Mouse (Mus musculus): ENCODE measurements at regions not wholly inside any gene's neighbourhood (a gene's known extent, or its start where the extent isn't known, plus 50 kb on each side); places are given as distances from the start of the nearest gene placed in this dataset.

GRCm38 (mm10) chr1:126911277-126912060 is 80.9 kb upstream of the Nckap5 start:
- Histone ChIP-seq H3K9me3 (ENCODE audit: control insufficient read depth, insufficient read depth, low read depth, low read length) (no peaks in the 10 kb centered on the region), H3K4me3 (ENCODE audit: insufficient read depth in 1 of 2, low read depth in 1 of 2, low read length in 2 of 2, poor library complexity in 1 of 2, severe bottlenecking in 1 of 2) (no peak overlapping the region), H3K4me1 (ENCODE audit: control insufficient read depth in 2 of 2, insufficient read depth in 2 of 2, low read length in 2 of 2, poor library complexity in 1 of 2) (no peaks in the 10 kb centered on the region), H3K36me3 (ENCODE audit: control insufficient read depth, insufficient read depth, low read length, poor library complexity, severe bottlenecking) (no peaks in the 10 kb centered on the region), H3K27ac (ENCODE audit: insufficient read depth, low read depth, low read length, poor library complexity, severe bottlenecking) (no peak overlapping the region), H3K9ac (ENCODE audit: insufficient read depth, low read depth, low read length, poor library complexity, severe bottlenecking) (no peak overlapping the region)
- no peak for TF ChIP-seq ZNF384 (IDR thresholded peaks at IDR 0.05; ENCODE audit: low read depth, low read length)
- TF ChIP-seq HCFC1 (IDR thresholded peaks at IDR 0.05; ENCODE audit: borderline replicate concordance, insufficient read depth, low read length) = no peak
- no peak for TF ChIP-seq MAFK (IDR thresholded peaks at IDR 0.05; ENCODE audit: insufficient read depth, low read depth, low read length)
- TF ChIP-seq ZC3H11A (IDR thresholded peaks at IDR 0.05; ENCODE audit: borderline replicate concordance, low read depth, low read length) = no peak
- TF ChIP-seq CHD2 (IDR thresholded peaks at IDR 0.05; ENCODE audit: low read depth, low read length) = no peak
- in situ Hi-C loops (cut with MboI; ENCODE audit: low sequenced_read_pairs in 2 of 2, unreplicated experiment in 2 of 2) = no loop called here
- DNase-seq (ENCODE audit: low read depth, low spot score) = no peak

GRCm38 (mm10) chr1:126907417-126907816 is 76.8 kb upstream of the Nckap5 start:
- H3K27ac ChIP-seq (ENCODE audit: insufficient read depth, low read depth, low read length, poor library complexity, severe bottlenecking) = no peak overlapping the region
- no peaks in the 10 kb centered on the region for H3K36me3 ChIP-seq (ENCODE audit: control insufficient read depth, insufficient read depth, low read length, poor library complexity, severe bottlenecking)
- no peak for DNase-seq (ENCODE audit: low read depth, low spot score)
- TF ChIP-seq CHD2 (IDR thresholded peaks at IDR 0.05; ENCODE audit: low read depth, low read length) = no peak
- TF ChIP-seq MAFK (IDR thresholded peaks at IDR 0.05; ENCODE audit: insufficient read depth, low read depth, low read length) = peak; percentile 67
- no peak for TF ChIP-seq HCFC1 (IDR thresholded peaks at IDR 0.05; ENCODE audit: borderline replicate concordance, insufficient read depth, low read length)
- TF ChIP-seq ZC3H11A (IDR thresholded peaks at IDR 0.05; ENCODE audit: borderline replicate concordance, low read depth, low read length) = no peak
- TF ChIP-seq ZNF384 (IDR thresholded peaks at IDR 0.05; ENCODE audit: low read depth, low read length) = no peak
- in situ Hi-C loops (cut with MboI; ENCODE audit: low sequenced_read_pairs in 2 of 2, unreplicated experiment in 2 of 2) = no loop called here
- H3K9me3 ChIP-seq (ENCODE audit: control insufficient read depth, insufficient read depth, low read depth, low read length) = no peaks in the 10 kb centered on the region
- H3K4me1 ChIP-seq (ENCODE audit: control insufficient read depth in 2 of 2, insufficient read depth in 2 of 2, low read length in 2 of 2, poor library complexity in 1 of 2) = no peaks in the 10 kb centered on the region
- H3K4me3 ChIP-seq (ENCODE audit: insufficient read depth in 1 of 2, low read depth in 1 of 2, low read length in 2 of 2, poor library complexity in 1 of 2, severe bottlenecking in 1 of 2) = no peak overlapping the region
- no peak overlapping the region for H3K9ac ChIP-seq (ENCODE audit: insufficient read depth, low read depth, low read length, poor library complexity, severe bottlenecking)

- TF ChIP-seq HCFC1 (IDR thresholded peaks at IDR 0.05; ENCODE audit: borderline replicate concordance, insufficient read depth, low read length) (no peak), ZC3H11A (IDR thresholded peaks at IDR 0.05; ENCODE audit: borderline replicate concordance, low read depth, low read length) (no peak), ZNF384 (IDR thresholded peaks at IDR 0.05; ENCODE audit: low read depth, low read length) (no peak), CHD2 (IDR thresholded peaks at IDR 0.05; ENCODE audit: low read depth, low read length) (no peak), MAFK (IDR thresholded peaks at IDR 0.05; ENCODE audit: insufficient read depth, low read depth, low read length) (no peak)
- in situ Hi-C loops (cut with MboI; ENCODE audit: low sequenced_read_pairs in 2 of 2, unreplicated experiment in 2 of 2) = no loop called here
- no peak for DNase-seq (ENCODE audit: low read depth, low spot score)
- Histone ChIP-seq H3K9ac (ENCODE audit: insufficient read depth, low read depth, low read length, poor library complexity, severe bottlenecking) (no peak overlapping the region), H3K4me3 (ENCODE audit: insufficient read depth in 1 of 2, low read depth in 1 of 2, low read length in 2 of 2, poor library complexity in 1 of 2, severe bottlenecking in 1 of 2) (no peak overlapping the region), H3K4me1 (ENCODE audit: control insufficient read depth in 2 of 2, insufficient read depth in 2 of 2, low read length in 2 of 2, poor library complexity in 1 of 2) (no peaks in the 10 kb centered on the region), H3K27ac (ENCODE audit: insufficient read depth, low read depth, low read length, poor library complexity, severe bottlenecking) (no peak overlapping the region), H3K36me3 (ENCODE audit: control insufficient read depth, insufficient read depth, low read length, poor library complexity, severe bottlenecking) (no peaks in the 10 kb centered on the region), H3K9me3 (ENCODE audit: control insufficient read depth, insufficient read depth, low read depth, low read length) (no peaks in the 10 kb centered on the region)
Measured at GRCm38 (mm10) chr1:126898484-126898883, 67.9 kb upstream of the Nckap5 start.

GRCm38 (mm10) chr1:126896895-126897294 is 66.3 kb upstream of the Nckap5 start:
- in situ Hi-C loops (cut with MboI; ENCODE audit: low sequenced_read_pairs in 2 of 2, unreplicated experiment in 2 of 2) = no loop called here
- Histone ChIP-seq H3K9ac (ENCODE audit: insufficient read depth, low read depth, low read length, poor library complexity, severe bottlenecking) (no peak overlapping the region), H3K9me3 (ENCODE audit: control insufficient read depth, insufficient read depth, low read depth, low read length) (no peaks in the 10 kb centered on the region), H3K4me3 (ENCODE audit: insufficient read depth in 1 of 2, low read depth in 1 of 2, low read length in 2 of 2, poor library complexity in 1 of 2, severe bottlenecking in 1 of 2) (no peak overlapping the region), H3K4me1 (ENCODE audit: control insufficient read depth in 2 of 2, insufficient read depth in 2 of 2, low read length in 2 of 2, poor library complexity in 1 of 2) (no peaks in the 10 kb centered on the region), H3K36me3 (ENCODE audit: control insufficient read depth, insufficient read depth, low read length, poor library complexity, severe bottlenecking) (no peaks in the 10 kb centered on the region), H3K27ac (ENCODE audit: insufficient read depth, low read depth, low read length, poor library complexity, severe bottlenecking) (no peak overlapping the region)
- TF ChIP-seq MAFK (IDR thresholded peaks at IDR 0.05; ENCODE audit: insufficient read depth, low read depth, low read length) (no peak), CHD2 (IDR thresholded peaks at IDR 0.05; ENCODE audit: low read depth, low read length) (no peak), ZNF384 (IDR thresholded peaks at IDR 0.05; ENCODE audit: low read depth, low read length) (no peak), HCFC1 (IDR thresholded peaks at IDR 0.05; ENCODE audit: borderline replicate concordance, insufficient read depth, low read length) (no peak), ZC3H11A (IDR thresholded peaks at IDR 0.05; ENCODE audit: borderline replicate concordance, low read depth, low read length) (no peak)
- no peak for DNase-seq (ENCODE audit: low read depth, low spot score)

Data from ES-E14 (cell line).